Mouse (Mus musculus): ENCODE measurements around the gene Med20. TPM values are rescaled to one million over a fixed set of nuclear protein-coding genes. Genes with fewer than 3 reads are reported as not detected.
A peak's percentile ranks its signal among the peaks of the same experiment; 100 is the strongest.

Gene Med20
- polyA plus RNA-seq, 1 experiment from 2014 or later = 44.8 TPM

- no peaks in the 10 kb centered on the region; the same call in 1 of the 2 replicates for H3K4me1 ChIP-seq (replicated peaks; ENCODE audit: control insufficient read depth, insufficient read depth, low read length)
- no peak overlapping the region for H3K4me3 ChIP-seq (ENCODE audit: low read depth, low read length)
- no peaks in the 10 kb centered on the region for H3K9me3 ChIP-seq (ENCODE audit: control insufficient read depth, low read length)
- no peak overlapping the region for H3K9ac ChIP-seq (ENCODE audit: low read depth, low read length)
- H3K36me3 ChIP-seq (ENCODE audit: control insufficient read depth, insufficient read depth, low read length) = no peaks in the 10 kb centered on the region
- H3K27ac ChIP-seq (ENCODE audit: low read depth, low read length) = no peak overlapping the region
- H3K4me2 ChIP-seq (replicated peaks; ENCODE audit: low read depth, low read length) = no peak overlapping the region
- DNase-seq (ENCODE audit: low spot score) (no peak), ATAC-seq (ENCODE audit: low FRiP score) (no peak)
- no peaks in the 10 kb centered on the region for H3K27me3 ChIP-seq (ENCODE audit: control insufficient read depth, insufficient read depth, low read length)
Observed at GRCm38 (mm10) chr17:47572436-47572835, 38.9 kb upstream of the Med20 start.

- Histone ChIP-seq H3K9me3 (ENCODE audit: control insufficient read depth, low read length) (no peaks in the 10 kb centered on the region), H3K36me3 (ENCODE audit: control insufficient read depth, insufficient read depth, low read length) (no peaks in the 10 kb centered on the region), H3K27me3 (ENCODE audit: control insufficient read depth, insufficient read depth, low read length) (no peaks in the 10 kb centered on the region), H3K9ac (ENCODE audit: low read depth, low read length) (no peak overlapping the region), H3K4me2 (replicated peaks; ENCODE audit: low read depth, low read length) (no peak overlapping the region), H3K4me3 (ENCODE audit: low read depth, low read length) (no peak overlapping the region), H3K4me1 (replicated peaks; ENCODE audit: control insufficient read depth, insufficient read depth, low read length) (no peaks in the 10 kb centered on the region; the same call in 1 of the 2 replicates), H3K27ac (ENCODE audit: low read depth, low read length) (no peak overlapping the region)
- ATAC-seq (ENCODE audit: low FRiP score) (no peak), DNase-seq (ENCODE audit: low spot score) (no peak)
- 75% methylated on average over 8 of the region's 8 CpGs for WGBS
Observed at GRCm38 (mm10) chr17:47574028-47574427, 37.4 kb upstream of the Med20 start.

- no peak for ATAC-seq (ENCODE audit: low FRiP score)
- Histone ChIP-seq H3K4me1 (replicated peaks; ENCODE audit: control insufficient read depth, insufficient read depth, low read length) (no peaks in the 10 kb centered on the region; the same call in 1 of the 2 replicates), H3K9me3 (ENCODE audit: control insufficient read depth, low read length) (no peaks in the 10 kb centered on the region), H3K36me3 (ENCODE audit: control insufficient read depth, insufficient read depth, low read length) (no peaks in the 10 kb centered on the region), H3K27me3 (ENCODE audit: control insufficient read depth, insufficient read depth, low read length) (no peaks in the 10 kb centered on the region), H3K4me3 (ENCODE audit: low read depth, low read length) (no peak overlapping the region), H3K27ac (ENCODE audit: low read depth, low read length) (no peak overlapping the region), H3K4me2 (replicated peaks; ENCODE audit: low read depth, low read length) (no peak overlapping the region), H3K9ac (ENCODE audit: low read depth, low read length) (no peak overlapping the region)
- DNase-seq (ENCODE audit: low spot score) = no peak
- 70% methylated on average over 11 of the region's 11 CpGs for WGBS
Observed at GRCm38 (mm10) chr17:47574830-47575229, 36.6 kb upstream of the Med20 start.

- no peaks in the 10 kb centered on the region for H3K36me3 ChIP-seq (ENCODE audit: control insufficient read depth, insufficient read depth, low read length)
- H3K27me3 ChIP-seq (ENCODE audit: control insufficient read depth, insufficient read depth, low read length) = no peaks in the 10 kb centered on the region
- no peak overlapping the region for H3K9ac ChIP-seq (ENCODE audit: low read depth, low read length)
- no peak overlapping the region for H3K4me2 ChIP-seq (replicated peaks; ENCODE audit: low read depth, low read length)
- no peaks in the 10 kb centered on the region for H3K4me1 ChIP-seq (replicated peaks; ENCODE audit: control insufficient read depth, insufficient read depth, low read length)
- WGBS = 88% methylated on average over 6 of the region's 6 CpGs
- ATAC-seq (ENCODE audit: low FRiP score) (no peak), DNase-seq (ENCODE audit: low spot score) (no peak)
- no peak overlapping the region for H3K27ac ChIP-seq (ENCODE audit: low read depth, low read length)
- no peaks in the 10 kb centered on the region for H3K9me3 ChIP-seq (ENCODE audit: control insufficient read depth, low read length)
- H3K4me3 ChIP-seq (ENCODE audit: low read depth, low read length) = no peak overlapping the region
Observed at GRCm38 (mm10) chr17:47578655-47579054, 32.7 kb upstream of the Med20 start.

GRCm38 (mm10) chr17:47580962-47581361 is 30.4 kb upstream of the Med20 start:
- H3K27me3 ChIP-seq (ENCODE audit: control insufficient read depth, insufficient read depth, low read length) = no peaks in the 10 kb centered on the region
- no peaks in the 10 kb centered on the region for H3K36me3 ChIP-seq (ENCODE audit: control insufficient read depth, insufficient read depth, low read length)
- DNase-seq (ENCODE audit: low spot score) = no peak
- H3K9me3 ChIP-seq (ENCODE audit: control insufficient read depth, low read length) = no peaks in the 10 kb centered on the region
- no peak overlapping the region for H3K9ac ChIP-seq (ENCODE audit: low read depth, low read length)
- H3K27ac ChIP-seq (ENCODE audit: low read depth, low read length) = no peak overlapping the region
- no peak overlapping the region for H3K4me3 ChIP-seq (ENCODE audit: low read depth, low read length)
- H3K4me1 ChIP-seq (replicated peaks; ENCODE audit: control insufficient read depth, insufficient read depth, low read length) = no peaks in the 10 kb centered on the region
- 90% methylated on average over 4 of the region's 4 CpGs for WGBS
- no peak overlapping the region for H3K4me2 ChIP-seq (replicated peaks; ENCODE audit: low read depth, low read length)
- no peak for ATAC-seq (ENCODE audit: low FRiP score)

GRCm38 (mm10) chr17:47588517-47588916 is 22.9 kb upstream of the Med20 start:
- Histone ChIP-seq H3K9me3 (ENCODE audit: control insufficient read depth, low read length) (no peaks in the 10 kb centered on the region), H3K27me3 (ENCODE audit: control insufficient read depth, insufficient read depth, low read length) (no peaks in the 10 kb centered on the region), H3K4me2 (replicated peaks; ENCODE audit: low read depth, low read length) (no peak overlapping the region), H3K9ac (ENCODE audit: low read depth, low read length) (no peak overlapping the region), H3K27ac (ENCODE audit: low read depth, low read length) (no peak overlapping the region), H3K4me3 (ENCODE audit: low read depth, low read length) (no peak overlapping the region), H3K4me1 (replicated peaks; ENCODE audit: control insufficient read depth, insufficient read depth, low read length) (no peaks in the 10 kb centered on the region), H3K36me3 (ENCODE audit: control insufficient read depth, insufficient read depth, low read length) (no peaks in the 10 kb centered on the region)
- no peak for DNase-seq (ENCODE audit: low spot score)
- no peak for ATAC-seq (ENCODE audit: low FRiP score)
- 84% methylated on average over 8 of the region's 8 CpGs for WGBS

GRCm38 (mm10) chr17:47591073-47591472 is 20.3 kb upstream of the Med20 start:
- Histone ChIP-seq H3K4me3 (ENCODE audit: low read depth, low read length) (no peak overlapping the region), H3K27me3 (ENCODE audit: control insufficient read depth, insufficient read depth, low read length) (no peaks in the 10 kb centered on the region), H3K4me2 (replicated peaks; ENCODE audit: low read depth, low read length) (no peak overlapping the region), H3K36me3 (ENCODE audit: control insufficient read depth, insufficient read depth, low read length) (no peaks in the 10 kb centered on the region), H3K9me3 (ENCODE audit: control insufficient read depth, low read length) (no peaks in the 10 kb centered on the region), H3K9ac (ENCODE audit: low read depth, low read length) (no peak overlapping the region), H3K4me1 (replicated peaks; ENCODE audit: control insufficient read depth, insufficient read depth, low read length) (peaks cover 3% of the 10 kb centered on the region), H3K27ac (ENCODE audit: low read depth, low read length) (no peak overlapping the region)
- 94% methylated on average over 3 of the region's 3 CpGs for WGBS
- DNase-seq (ENCODE audit: low spot score) = no peak
- no peak for ATAC-seq (ENCODE audit: low FRiP score)

GRCm38 (mm10) chr17:47593215-47593853 is 18.0 kb upstream of the Med20 start:
- peak overlapping the region; percentile 65 for H3K4me3 ChIP-seq (ENCODE audit: low read depth, low read length)
- peaks cover 13% of the 10 kb centered on the region for H3K4me1 ChIP-seq (replicated peaks; ENCODE audit: control insufficient read depth, insufficient read depth, low read length)
- DNase-seq (ENCODE audit: low spot score) (peak; percentile 97), ATAC-seq (ENCODE audit: low FRiP score) (peak; percentile 83)
- H3K4me2 ChIP-seq (replicated peaks; ENCODE audit: low read depth, low read length) = peak overlapping the region; percentile 78
- 1% methylated on average over 59 of the region's 63 CpGs for WGBS
- H3K9me3 ChIP-seq (ENCODE audit: control insufficient read depth, low read length) = no peaks in the 10 kb centered on the region
- peak overlapping the region; percentile 92 for H3K27ac ChIP-seq (ENCODE audit: low read depth, low read length)
- H3K9ac ChIP-seq (ENCODE audit: low read depth, low read length) = peak overlapping the region; percentile 80
- H3K36me3 ChIP-seq (ENCODE audit: control insufficient read depth, insufficient read depth, low read length) = no peaks in the 10 kb centered on the region
- H3K27me3 ChIP-seq (ENCODE audit: control insufficient read depth, insufficient read depth, low read length) = no peaks in the 10 kb centered on the region

- H3K27me3 ChIP-seq (ENCODE audit: control insufficient read depth, insufficient read depth, low read length) = no peaks in the 10 kb centered on the region
- H3K36me3 ChIP-seq (ENCODE audit: control insufficient read depth, insufficient read depth, low read length) = no peaks in the 10 kb centered on the region
- H3K4me3 ChIP-seq (ENCODE audit: low read depth, low read length) = peak overlapping the region; percentile 65
- H3K27ac ChIP-seq (ENCODE audit: low read depth, low read length) = peak overlapping the region; percentile 92
- ATAC-seq (ENCODE audit: low FRiP score) (0 out of 2 replicates have a peak, but pooled peaks have one; percentile 0), DNase-seq (ENCODE audit: low spot score) (peak; percentile 61)
- H3K9ac ChIP-seq (ENCODE audit: low read depth, low read length) = peak overlapping the region; percentile 80
- WGBS = under 1% methylated on average over 13 of the region's 13 CpGs
- H3K9me3 ChIP-seq (ENCODE audit: control insufficient read depth, low read length) = no peaks in the 10 kb centered on the region
- H3K4me2 ChIP-seq (replicated peaks; ENCODE audit: low read depth, low read length) = peak overlapping the region; percentile 78
- peaks cover 13% of the 10 kb centered on the region for H3K4me1 ChIP-seq (replicated peaks; ENCODE audit: control insufficient read depth, insufficient read depth, low read length)
Observed at GRCm38 (mm10) chr17:47593854-47594182, 17.6 kb upstream of the Med20 start.
